Mouse (Mus musculus): Measurements from ENCODE around the gene Hps1.

Gene Hps1

GRCm38 (mm10) chr19:42753141-42753917 is 26.4 kb downstream of the Hps1 start:
- peak; percentile 86 to 89 for DNase-seq

DNA sequence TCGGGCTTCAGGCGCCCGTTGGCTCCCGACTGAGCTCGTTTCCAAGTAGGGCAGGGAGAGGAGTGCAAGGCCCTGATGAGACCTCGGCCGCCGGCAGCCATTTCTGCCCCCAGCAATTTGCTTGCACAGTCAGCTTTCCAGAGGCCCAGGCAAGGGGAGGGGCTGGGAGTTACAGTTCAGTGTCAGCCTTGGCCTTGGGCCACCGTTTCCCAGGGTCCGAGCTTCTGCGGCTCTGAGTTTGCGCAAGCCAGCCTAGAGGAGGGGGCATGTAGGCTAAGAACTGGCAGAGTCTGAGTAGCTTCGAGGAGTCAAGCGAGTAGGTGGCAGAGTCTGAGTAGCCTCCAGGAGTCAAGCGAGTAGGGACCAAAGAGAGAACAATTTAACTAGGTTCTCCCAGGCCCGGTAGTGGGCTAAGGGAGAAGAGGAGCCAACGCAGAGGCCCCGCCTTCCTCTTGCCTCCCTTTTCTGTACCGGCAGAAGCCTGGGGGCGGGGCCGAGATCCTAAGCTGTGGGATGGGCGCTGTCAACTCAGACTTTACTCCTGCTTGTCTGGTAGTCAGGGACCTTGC is 27.3 kb downstream of the Hps1 start, which contains the start of gene Pyroxd2:
Gene Pyroxd2, minus strand, starts transcription at position 413 of the 569 bp plus-strand sequence.
- DNase-seq = peak; percentile 84 to 87

GRCm38 (mm10) chr19:42750196-42750595 is 29.6 kb downstream of the Hps1 start:
- DNase-seq = no peak

DNA sequence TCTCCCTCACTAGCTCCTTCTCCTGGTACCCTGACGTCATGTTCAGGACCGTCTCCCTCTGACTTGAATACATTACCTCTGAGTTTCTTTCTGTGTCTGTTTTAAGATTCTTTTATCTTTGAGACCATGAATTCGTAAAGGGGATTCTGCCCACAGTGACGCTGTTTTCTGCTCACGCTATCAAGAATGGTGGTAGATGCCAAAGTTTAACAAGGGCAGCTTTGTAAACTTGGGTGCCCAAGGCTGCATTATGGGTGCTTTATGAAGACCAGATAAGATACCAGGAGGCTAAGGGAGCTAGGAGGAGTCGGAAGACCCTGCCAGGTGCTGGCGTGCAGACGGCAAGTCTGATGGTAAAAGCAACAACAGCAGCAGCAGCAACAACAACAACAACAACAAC is 33.1 kb downstream of the Hps1 start:
- no peak for DNase-seq

DNA sequence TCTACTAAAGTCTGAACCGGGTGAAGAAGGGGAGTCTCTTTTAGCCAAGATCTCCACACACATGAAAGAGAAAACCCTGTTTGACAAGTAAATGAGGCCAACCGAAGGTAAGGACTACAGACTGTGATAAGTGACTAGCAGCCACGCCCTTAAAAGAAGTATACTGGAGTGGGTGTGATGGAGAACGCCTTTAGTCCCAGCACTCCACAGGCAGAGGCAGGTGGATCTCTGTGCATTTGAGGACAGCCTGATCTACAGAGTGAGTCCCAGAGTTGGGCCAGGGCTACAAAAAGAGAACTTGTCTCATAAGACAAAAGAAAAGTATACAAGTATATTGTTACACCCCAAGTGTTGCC is 33.9 kb downstream of the Hps1 start:
- no peak for DNase-seq

DNA sequence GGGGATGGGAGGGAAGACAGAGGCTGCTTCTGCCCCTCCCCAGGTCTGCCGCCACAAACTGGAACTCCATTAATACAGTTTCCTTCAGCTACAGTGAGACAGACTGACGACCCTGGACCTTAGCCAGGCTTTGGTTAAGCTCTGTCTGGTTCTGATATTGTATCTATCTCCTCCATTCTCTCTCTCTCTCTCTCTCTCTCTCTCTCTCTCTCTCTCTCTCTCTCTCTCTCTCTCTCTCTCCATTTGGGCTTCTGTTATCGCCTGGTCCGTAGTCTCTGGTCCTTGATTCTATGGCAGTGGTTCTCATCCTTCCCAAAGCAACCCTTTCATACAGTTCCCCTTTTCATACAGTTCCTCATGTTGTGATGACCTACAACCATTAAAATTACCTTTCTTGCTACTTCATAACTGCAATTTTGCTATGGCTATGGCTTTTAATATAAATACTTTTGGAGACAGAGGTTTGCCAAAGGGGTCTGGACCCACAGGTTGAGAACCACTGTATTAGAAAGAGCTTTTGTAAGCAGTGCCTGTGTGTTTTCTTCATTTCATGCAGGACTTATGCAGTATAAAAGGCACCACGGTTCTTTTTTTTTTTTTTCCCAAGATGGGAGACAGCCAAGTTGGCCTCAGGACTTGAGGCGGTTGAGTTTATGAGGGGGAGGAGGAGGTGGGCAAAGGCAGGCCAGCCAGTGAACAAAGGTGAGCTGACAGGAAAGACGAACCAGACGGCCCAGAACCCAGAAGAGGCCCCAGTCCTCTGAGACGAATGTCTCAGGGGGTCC is 34.5 kb downstream of the Hps1 start:
- DNase-seq = no peak

DNA sequence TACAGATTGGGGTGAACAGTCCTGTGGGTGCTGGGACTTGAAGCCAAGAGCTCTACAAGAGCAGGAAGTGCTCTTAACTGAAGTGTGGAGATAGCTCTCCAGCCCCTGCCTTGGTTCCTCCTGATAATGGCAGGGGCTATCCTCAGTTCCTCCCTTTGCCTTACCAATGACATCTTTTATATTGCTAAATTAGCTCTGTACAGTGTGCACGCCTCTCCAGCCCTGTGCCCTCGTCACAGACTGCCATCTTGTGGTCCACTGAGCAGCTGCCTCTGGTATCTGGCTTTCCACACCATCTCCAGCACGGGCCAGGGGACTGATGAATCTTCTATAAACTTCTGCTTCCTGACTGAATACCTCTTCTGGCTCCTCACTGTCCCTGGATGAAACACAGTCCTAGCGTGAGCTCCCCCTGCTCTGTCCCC is 35.6 kb downstream of the Hps1 start:
- DNase-seq = peak; percentile 45 to 51

DNA sequence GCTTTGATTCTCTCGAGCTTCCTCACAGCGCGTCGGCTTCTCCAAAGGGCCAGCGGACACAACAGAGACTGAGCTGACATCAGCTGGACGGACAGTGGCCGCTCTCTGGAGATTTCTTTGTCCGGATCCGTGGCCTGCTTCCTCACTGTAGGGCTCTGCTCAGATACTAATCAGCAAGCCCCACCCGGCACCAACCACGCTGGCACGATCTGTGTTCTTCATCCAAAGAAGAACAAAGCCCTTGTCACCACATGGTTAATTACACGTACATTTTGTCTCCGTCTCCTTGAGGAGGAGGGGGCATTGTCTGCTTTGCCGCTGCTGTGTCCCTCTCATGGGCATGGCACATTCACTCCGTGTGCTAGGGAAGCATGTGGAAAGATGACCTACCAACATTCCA is 36.5 kb downstream of the Hps1 start:
- no peak for DNase-seq

- no peak for DNase-seq
Measured at GRCm38 (mm10) chr19:42741884-42742283, 37.9 kb downstream of the Hps1 start.

DNA sequence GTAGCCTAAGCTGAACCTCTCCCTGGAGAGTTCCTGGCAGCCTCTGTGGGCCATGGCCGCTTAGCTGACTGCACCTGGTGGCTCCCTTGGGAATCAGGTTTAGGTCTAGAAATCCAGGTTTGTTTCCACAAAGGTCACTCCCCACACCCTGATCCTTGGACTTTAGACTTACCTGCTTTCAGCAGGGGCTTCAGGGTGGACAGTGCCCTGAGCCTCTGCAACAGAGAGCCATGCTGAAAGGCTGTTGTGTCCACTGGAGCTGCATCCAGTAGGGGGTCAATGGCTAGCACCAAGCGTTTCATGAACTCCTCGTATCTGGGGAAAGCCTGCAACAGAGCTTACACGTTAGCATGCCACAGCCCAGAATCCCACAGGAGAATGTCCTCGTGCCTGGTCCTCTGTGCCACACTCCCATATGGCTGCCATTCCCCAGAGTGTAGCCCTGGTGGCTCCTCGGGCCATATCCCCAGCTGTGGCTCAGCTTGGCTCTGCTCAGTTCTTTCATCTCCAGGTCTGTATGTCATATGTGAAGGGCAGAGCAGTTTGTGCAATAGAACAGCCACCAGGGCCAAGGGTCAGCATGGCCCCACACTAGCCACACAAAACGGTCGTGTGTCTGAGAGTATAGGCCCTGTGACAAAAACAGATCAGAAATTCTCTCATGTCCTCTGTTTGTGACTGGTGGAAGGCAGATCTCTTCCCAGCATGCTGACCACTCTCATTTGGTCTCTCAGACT is 39.4 kb downstream of the Hps1 start:
- DNase-seq = no peak

- no peak for DNase-seq
Measured at GRCm38 (mm10) chr19:42739734-42740133, 40.0 kb downstream of the Hps1 start.

DNA sequence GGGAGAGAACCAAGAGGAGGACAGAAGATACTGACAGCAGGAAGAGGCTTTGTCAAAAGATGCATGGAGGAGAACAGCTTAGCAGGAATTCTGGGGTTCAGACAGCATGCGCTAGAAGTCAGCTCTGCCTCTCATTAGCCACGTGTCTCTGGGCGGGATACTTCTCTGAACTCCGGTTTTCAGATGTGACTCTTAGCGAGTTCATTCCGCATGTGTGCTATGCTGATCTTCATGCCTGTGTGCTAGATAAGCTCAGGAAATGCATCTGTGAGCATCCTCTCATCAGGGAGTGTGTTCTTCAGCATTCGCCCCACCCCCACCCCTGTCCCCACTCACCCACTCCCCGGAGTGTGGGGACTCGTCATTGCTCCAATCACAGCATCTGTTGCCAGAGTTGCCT is 42.0 kb downstream of the Hps1 start:
- no peak for DNase-seq

DNA sequence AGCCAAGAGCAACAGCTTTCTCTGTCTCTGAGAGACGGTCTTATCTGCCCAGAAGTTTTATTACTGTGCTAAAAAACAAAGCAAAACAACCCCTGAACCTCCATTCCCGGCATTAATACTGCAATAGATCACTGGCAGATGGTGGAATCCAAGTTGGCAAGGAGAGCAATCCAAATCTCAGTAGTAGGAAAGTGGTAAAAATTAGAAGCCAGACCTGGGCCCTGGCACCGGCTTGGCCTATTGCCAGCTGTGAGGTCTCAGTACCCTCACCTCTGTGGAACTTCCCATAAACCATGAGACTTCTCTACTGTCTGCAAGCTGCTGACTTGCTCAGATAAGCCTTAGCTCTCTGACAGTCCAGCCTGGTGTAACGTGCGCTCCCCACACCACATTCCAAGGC is 44.8 kb downstream of the Hps1 start:
- no peak for DNase-seq

GRCm38 (mm10) chr19:42727424-42727823 is 52.4 kb downstream of the Hps1 start:
- no peak for DNase-seq

GRCm38 (mm10) chr19:42726766-42727165 is 53.0 kb downstream of the Hps1 start:
- DNase-seq = no peak

DNA sequence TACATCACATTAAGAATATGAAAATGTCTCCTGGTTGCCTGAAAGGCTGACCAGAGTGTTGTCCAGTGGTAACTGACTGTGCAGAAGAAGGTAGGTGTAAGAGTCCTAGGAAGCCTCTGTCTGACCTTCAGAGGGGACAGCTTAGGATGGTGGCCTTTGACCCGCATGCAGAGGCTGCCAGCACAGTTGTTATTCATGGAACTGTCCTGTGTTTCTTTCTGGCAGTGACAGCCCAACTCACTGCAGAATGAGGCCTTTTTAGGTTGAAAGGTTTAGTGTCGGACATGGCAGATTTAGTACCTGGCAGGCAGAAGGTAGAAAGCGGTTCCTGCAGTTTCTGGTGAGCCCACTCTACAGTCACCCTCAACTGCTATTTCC is 53.8 kb downstream of the Hps1 start:
- no peak for DNase-seq

- no peak for DNase-seq
Measured at GRCm38 (mm10) chr19:42725056-42725972, 54.5 kb downstream of the Hps1 start.

DNA sequence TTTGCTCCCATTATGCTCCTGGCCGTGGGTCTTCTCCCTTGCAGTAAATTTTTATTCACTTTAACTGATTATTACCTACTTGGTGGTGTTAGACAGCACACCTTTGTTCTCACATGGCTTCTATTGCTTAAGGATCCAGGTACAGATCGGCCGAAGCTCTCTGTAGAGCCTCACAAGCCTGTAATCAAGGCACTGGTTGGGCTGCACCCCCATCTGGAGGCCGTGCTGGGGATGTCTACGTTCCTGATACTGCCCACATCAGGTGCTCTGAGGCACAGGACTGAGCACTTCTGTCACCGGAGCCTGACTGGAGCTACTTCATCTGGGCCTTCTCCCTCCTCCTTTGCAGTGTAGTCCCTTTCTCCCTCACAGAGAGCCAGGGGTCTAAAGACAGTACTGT is 56.5 kb downstream of the Hps1 start:
- no peak for DNase-seq

GRCm38 (mm10) chr19:42722500-42722899 is 57.3 kb downstream of the Hps1 start:
- DNase-seq = no peak

DNA sequence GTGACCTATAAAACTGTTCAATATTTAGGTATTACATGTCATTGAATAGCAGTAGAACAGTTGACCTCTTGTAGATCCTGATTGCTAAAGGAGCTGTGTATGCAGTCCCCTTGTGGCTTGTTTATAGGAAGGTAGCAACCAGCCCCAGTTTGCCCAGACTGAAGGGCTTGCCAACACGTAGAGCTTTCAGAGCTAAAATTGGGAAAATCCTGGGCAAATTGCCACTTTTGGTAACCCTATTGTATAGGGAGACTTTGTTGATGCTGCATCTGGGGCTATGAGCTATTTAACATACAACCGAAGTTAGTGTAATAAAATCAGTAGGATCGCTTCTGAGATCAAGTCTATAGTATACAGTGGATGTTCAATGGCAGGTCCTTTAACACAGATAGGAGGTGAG is 61.7 kb downstream of the Hps1 start:
- no peak for DNase-seq

GRCm38 (mm10) chr19:42717668-42718067 is 62.1 kb downstream of the Hps1 start:
- no peak for DNase-seq

DNA sequence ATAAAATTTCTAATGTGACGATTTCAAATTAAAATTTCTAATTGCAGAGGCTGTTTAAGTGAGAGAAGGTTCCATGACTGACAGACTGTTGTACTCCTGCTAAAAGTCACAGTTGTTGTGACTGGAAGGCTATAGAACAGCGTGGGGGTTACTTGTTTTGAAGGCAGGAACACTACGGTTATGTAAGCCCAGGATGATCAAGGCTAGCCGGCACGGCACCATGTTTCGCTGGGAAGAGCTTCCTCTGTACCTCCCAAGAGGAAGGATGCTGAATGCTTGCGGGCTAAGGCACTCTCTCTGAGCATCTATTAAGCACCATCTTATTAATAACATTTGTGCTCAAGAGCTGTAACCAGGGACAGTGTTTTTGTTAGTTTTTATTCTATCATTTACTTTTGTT is 63.3 kb downstream of the Hps1 start:
- DNase-seq = no peak
